Mouse (Mus musculus): Measurements from ENCODE around the gene Fgf7. TPM values are rescaled to one million over a fixed set of nuclear protein-coding genes. Genes with fewer than 3 reads are reported as not detected.

Fgf7 gene
- total RNA-seq, 2 experiments from 2014 or later = 0.20 TPM; not detected in 1

GRCm38 (mm10) chr2:126060595-126060994, 26.1 kb downstream of the Fgf7 start:
- no peak for ATAC-seq (ENCODE audit: poor library complexity, severe bottlenecking)

- no peak for ATAC-seq (ENCODE audit: poor library complexity, severe bottlenecking)
These were observed 26.7 kb downstream of the Fgf7 start for GRCm38 (mm10) chr2:126061037-126061773.

DNA sequence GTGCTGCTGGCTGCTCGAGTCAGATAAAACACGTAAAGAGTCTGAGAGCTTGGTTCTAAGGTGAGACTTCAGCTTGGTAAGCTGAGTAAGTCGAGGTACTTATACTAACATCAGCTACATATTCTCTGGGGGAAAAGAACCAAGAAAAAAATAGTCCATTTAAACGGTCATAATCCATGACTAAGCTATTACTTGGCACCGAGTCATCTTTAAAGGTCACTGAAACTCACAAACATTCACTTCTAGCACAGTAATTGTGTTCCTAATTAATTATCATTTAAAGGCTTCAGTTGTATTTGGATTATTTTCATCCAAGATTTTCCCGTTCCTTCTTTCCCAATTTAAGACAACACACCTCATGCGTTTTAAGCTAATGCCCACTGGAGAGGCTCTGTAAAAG, 28.4 kb downstream of the Fgf7 start:
- no peak for ATAC-seq (ENCODE audit: poor library complexity, severe bottlenecking)

GRCm38 (mm10) chr2:126064814-126065213, 30.4 kb downstream of the Fgf7 start:
- no peak for ATAC-seq (ENCODE audit: poor library complexity, severe bottlenecking)

- no peak for ATAC-seq (ENCODE audit: poor library complexity, severe bottlenecking)
These were observed 30.9 kb downstream of the Fgf7 start for GRCm38 (mm10) chr2:126065303-126065856.

GRCm38 (mm10) chr2:126069740-126070139, 35.3 kb downstream of the Fgf7 start:
- ATAC-seq (ENCODE audit: poor library complexity, severe bottlenecking) = no peak

- peak; percentile 62 for ATAC-seq (ENCODE audit: poor library complexity, severe bottlenecking)
These were observed 39.3 kb downstream of the Fgf7 start for GRCm38 (mm10) chr2:126073744-126074143.

DNA sequence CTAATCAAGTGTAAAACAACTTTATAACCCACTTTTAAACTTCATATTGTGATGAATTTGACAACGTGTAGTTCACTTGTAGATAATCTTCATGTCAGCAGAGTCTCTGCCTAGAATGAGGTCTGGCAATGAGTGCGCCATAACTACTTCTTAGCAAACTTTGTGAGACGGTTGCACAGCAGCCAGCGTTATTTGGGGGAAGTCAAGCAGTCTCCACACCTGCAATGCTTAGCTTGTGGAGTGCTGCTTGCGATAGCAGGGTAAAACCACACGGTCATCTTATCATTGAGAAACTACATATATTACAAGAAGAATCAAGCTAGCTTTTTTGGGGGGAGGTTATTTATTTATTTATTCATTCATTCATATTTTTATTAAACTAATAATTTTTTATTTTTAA, 42.0 kb downstream of the Fgf7 start:
- peak; percentile 60 for ATAC-seq (ENCODE audit: poor library complexity, severe bottlenecking)

- ATAC-seq (ENCODE audit: poor library complexity, severe bottlenecking) = no peak
These were observed 44.6 kb downstream of the Fgf7 start for GRCm38 (mm10) chr2:126079086-126079485.

- ATAC-seq (ENCODE audit: poor library complexity, severe bottlenecking) = no peak
These were observed 49.9 kb downstream of the Fgf7 start for GRCm38 (mm10) chr2:126084326-126084725.

- ATAC-seq (ENCODE audit: poor library complexity, severe bottlenecking) = no peak
These were observed 51.7 kb downstream of the Fgf7 start for GRCm38 (mm10) chr2:126086187-126086586.

- ATAC-seq (ENCODE audit: poor library complexity, severe bottlenecking) = no peak
These were observed 56.0 kb downstream of the Fgf7 start for GRCm38 (mm10) chr2:126090432-126090831.

- ATAC-seq (ENCODE audit: poor library complexity, severe bottlenecking) = no peak
These were observed 60.2 kb downstream of the Fgf7 start for GRCm38 (mm10) chr2:126094616-126095015.

Other genes with a start within 250 kb of the Fgf7 start
- gene Galk2, start 175.5 kb upstream of the Fgf7 start, total RNA-seq (2015) = 21.2 and 24.6 TPM in 2 replicates
- 39.7 and 74.5 TPM in 2 replicates for gene Galk2, start 175.5 kb upstream of the Fgf7 start, total RNA-seq (2017)
- gene Cops2, start 175.5 kb upstream of the Fgf7 start, total RNA-seq (2015) = 83.8 and 92.2 TPM in 2 replicates
- gene Cops2, start 175.5 kb upstream of the Fgf7 start, total RNA-seq (2017) = 111 and 148 TPM in 2 replicates
- not detected in 2 replicates for gene Fam227b, start 117.3 kb downstream of the Fgf7 start, total RNA-seq (2015)
- gene Fam227b, start 117.3 kb downstream of the Fgf7 start, total RNA-seq (2017) = not detected in 2 replicates
- 4.4 and 8.0 TPM in 2 replicates for gene Dtwd1, start 117.5 kb downstream of the Fgf7 start, total RNA-seq (2015)
- gene Dtwd1, start 117.5 kb downstream of the Fgf7 start, total RNA-seq (2017) = 3.8 and 4.2 TPM in 2 replicates
- gene Gm17555, start 180.4 kb downstream of the Fgf7 start, total RNA-seq (2015) = 0.18 TPM in 1 of 2 replicates, not detected in the other
- not detected in 2 replicates for gene Gm17555, start 180.4 kb downstream of the Fgf7 start, total RNA-seq (2017)